Mouse (Mus musculus) embryonic stem cell, embryonic (primary cell): ENCODE data around the gene Gmppb.

Source experiments
- CTCF ChIA-PET, 4 experiments: fragments of 300-600 bp in 2 of 4; fragments of 350-600 bp in 2 of 4; sonication (Branson Sonifier 250); formaldehyde crosslinking; loops; one replicate each; lab custom pipeline; 2022; ENCODE audit warnings: inconsistent platforms in 2 of 4; lab: Charles Lee
- POLR2A ChIA-PET, 4 experiments: fragments of 300-600 bp in 2 of 4; fragments of 350-600 bp in 2 of 4; sonication (Branson Sonifier 250); formaldehyde crosslinking; loops; one replicate each; lab custom pipeline; 2022; ENCODE audit warnings: antibody characterized with exemption in 4 of 4, inconsistent platforms in 1 of 4; lab: Charles Lee

Gmppb gene

GRCm38 (mm10) chr9:108044751-108045492 lies 4.1 kb upstream of the Gmppb start:
- ChIA-PET POLR2A (interaction anchor here (0.5 to 3.2 kb wide), 41 partner anchors 8 to 1225 kb away, joined by 3 to 26 read pairs (median 4); partner anchors contain the start of genes Amigo3 (in 2 of the 4), Ip6k1 (in 2 of the 4), Gnai2 (in 1 of the 4) and Inka1 (in 1 of the 4)), CTCF (interaction anchor here (0.5 to 1.9 kb wide), 73 partner anchors 9 to 1199 kb away, joined by 3 to 28 read pairs (median 4); partner anchors contain the start of genes Cdhr4 (in 2 of the 4), Amigo3 (in 1 of the 4), Apeh (in 1 of the 4) and Inka1 (in 1 of the 4))

- CTCF ChIA-PET, result interaction anchor here in 2 of 4 experiments (0.5 to 1.7 kb wide), 3 partner anchors 11 to 154 kb away, joined by 3 to 4 read pairs (median 3); no protein-coding TSS in a partner anchor
- POLR2A ChIA-PET, result interaction anchor here in 2 of 4 experiments (0.9 to 2.4 kb wide), 4 partner anchors 11 to 44 kb away, joined by 3 to 5 read pairs (median 4); partner anchors contain the start of gene Ip6k1 (in 1 of the 2)
Observed at GRCm38 (mm10) chr9:108046582-108046981, 2.5 kb upstream of the Gmppb start.

GRCm38 (mm10) chr9:108047601-108048565 lies 1.2 kb upstream of the Gmppb start:
- CTCF ChIA-PET, result interaction anchor here (1.0 to 1.7 kb wide), 5 partner anchors 18 to 147 kb away, joined by 3 to 6 read pairs (median 4); no protein-coding TSS in a partner anchor
- POLR2A ChIA-PET, result interaction anchor here in 3 of 4 experiments (0.7 to 2.6 kb wide), 29 partner anchors 8 to 260 kb away, joined by 3 to 12 read pairs (median 4); partner anchors contain the start of genes Ip6k1 (in 3 of the 3), Apeh (in 1 of the 3), Gm20662 (in 1 of the 3) and Mst1r (in 1 of the 3)

GRCm38 (mm10) chr9:108048566-108048955 lies 481 bp upstream of the Gmppb start:
- ChIA-PET CTCF (interaction anchor here (1.0 to 2.0 kb wide), 10 partner anchors 10 to 147 kb away, joined by 3 to 9 read pairs (median 5); partner anchors contain the start of gene Mst1r (in 1 of the 4)), POLR2A (interaction anchor here in 3 of 4 experiments (0.6 to 2.6 kb wide), 40 partner anchors 9 to 422 kb away, joined by 3 to 12 read pairs (median 4); partner anchors contain the start of genes Apeh (in 2 of the 3), Ip6k1 (in 2 of the 3), Gm20662 (in 1 of the 3) and Mon1a (in 1 of the 3))

GRCm38 (mm10) chr9:108049561-108050251 lies 664 bp downstream of the Gmppb start:
- CTCF ChIA-PET, result interaction anchor here in 2 of 4 experiments (1.0 to 2.0 kb wide), 5 partner anchors 11 to 148 kb away, joined by 3 to 6 read pairs (median 5); partner anchors contain the start of gene Mst1r (in 1 of the 2)

GRCm38 (mm10) chr9:108051184-108051930 lies 2.3 kb downstream of the Gmppb start:
- ChIA-PET CTCF (interaction anchor here in 2 of 4 experiments (0.7 to 7.1 kb wide), 7 partner anchors 12 to 527 kb away, joined by 3 to 139 read pairs (median 18); partner anchors contain the start of gene Mst1r (in 1 of the 2)), POLR2A (interaction anchor here in 2 of 4 experiments (0.6 to 4.7 kb wide), 3 partner anchors 43 to 150 kb away, joined by 3 to 43 read pairs (median 4); partner anchors contain the start of gene Mst1r (in 1 of the 2))

More at GRCm38 (mm10) chr9:108049561-108050251, 664 bp downstream of the Gmppb start:
- POLR2A ChIA-PET, result interaction anchor here in 3 of 4 experiments (0.5 to 2.6 kb wide), 23 partner anchors 8 to 1838 kb away, joined by 3 to 12 read pairs (median 5); partner anchors contain the start of genes Ip6k1 (in 2 of the 3), Mon1a (in 1 of the 3) and Mst1 (in 1 of the 3)

- ChIA-PET CTCF (interaction anchor here in 2 of 4 experiments (0.7 to 7.1 kb wide), 8 partner anchors 11 to 527 kb away, joined by 3 to 139 read pairs (median 18); partner anchors contain the start of gene Mst1r (in 1 of the 2)), POLR2A (interaction anchor here in 2 of 4 experiments (0.8 to 4.7 kb wide), 6 partner anchors 7 to 203 kb away, joined by 3 to 43 read pairs (median 15); partner anchors contain the start of gene Mst1r (in 1 of the 2))
Observed at GRCm38 (mm10) chr9:108051931-108052220, 2.8 kb downstream of the Gmppb start.

DNA sequence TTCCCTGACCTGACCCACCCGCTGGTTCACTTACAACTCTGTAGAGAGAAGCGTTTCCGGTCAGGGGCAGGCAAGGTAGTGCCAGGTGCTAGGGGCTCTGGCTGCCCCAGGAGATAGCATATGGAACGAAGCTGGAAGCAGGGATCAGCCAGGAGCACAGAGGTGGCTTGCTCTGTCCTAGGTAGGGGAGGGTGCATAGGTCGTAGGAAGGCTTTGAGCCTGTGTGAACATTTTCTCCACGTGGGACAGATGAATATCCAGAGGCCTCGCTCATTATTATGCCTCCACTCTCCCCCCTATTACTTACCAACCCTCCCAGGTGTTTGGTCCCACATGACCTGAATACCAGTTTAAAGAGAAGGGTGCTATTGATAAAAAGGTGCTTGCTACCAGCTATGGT lies 3.4 kb downstream of the Gmppb start:
- ChIA-PET CTCF (interaction anchor here (0.6 to 7.1 kb wide), 40 partner anchors 7 to 440 kb away, joined by 3 to 139 read pairs (median 6); partner anchors contain the start of genes Apeh (in 2 of the 4), Mst1r (in 2 of the 4), Cdhr4 (in 1 of the 4) and Dag1 (in 1 of the 4)), POLR2A (interaction anchor here in 3 of 4 experiments (0.5 to 4.7 kb wide), 58 partner anchors 7 to 470 kb away, joined by 3 to 43 read pairs (median 4); partner anchors contain the start of genes Ip6k1 (in 3 of the 3), Dag1 (in 2 of the 3), Mst1r (in 2 of the 3) and Apeh (in 1 of the 3))

DNA sequence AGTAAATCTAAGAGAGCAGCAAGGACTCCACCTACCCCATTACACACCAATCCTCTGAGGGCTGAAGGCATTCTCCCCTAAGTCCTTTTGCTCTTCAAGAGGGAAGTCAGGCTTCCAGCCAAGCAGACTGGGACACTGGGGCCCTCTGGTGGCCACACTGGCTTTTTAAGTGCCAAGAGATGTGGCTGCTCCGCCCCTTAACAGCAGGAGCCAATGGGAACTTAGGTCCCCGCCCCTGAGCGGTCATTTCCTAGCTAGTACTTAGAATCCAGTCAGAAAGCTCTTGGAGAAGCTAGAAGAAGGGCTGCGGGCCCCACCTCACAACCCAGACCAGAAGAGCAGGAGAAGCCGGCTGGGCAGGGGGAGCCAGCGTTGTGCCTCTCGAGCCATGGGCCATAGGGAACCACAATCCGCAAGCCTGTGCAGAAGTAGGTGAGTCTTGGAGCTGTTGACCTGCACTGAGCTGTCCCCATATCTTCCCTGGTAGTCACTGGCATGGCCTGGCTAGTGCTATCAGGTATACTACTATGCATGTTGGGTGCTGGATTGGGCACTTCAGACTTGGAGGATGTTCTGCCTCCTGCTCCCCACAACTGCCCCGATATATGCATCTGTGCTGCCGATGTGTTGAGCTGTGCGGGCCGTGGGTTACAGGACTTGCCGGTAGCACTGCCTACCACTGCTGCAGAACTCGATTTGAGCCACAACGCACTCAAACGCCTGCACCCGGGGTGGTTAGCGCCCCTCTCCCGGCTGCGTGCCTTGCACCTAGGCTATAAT lies 4.0 kb downstream of the Gmppb start, which contains the start of gene Amigo3:
TSS of gene Amigo3 (plus strand) at position 275 of the 780 bp plus-strand sequence.
- ChIA-PET POLR2A (interaction anchor here (0.5 to 4.7 kb wide), 92 partner anchors 8 to 469 kb away, joined by 3 to 43 read pairs (median 4); partner anchors contain the start of genes Apeh (in 3 of the 4), Inka1 (in 3 of the 4), Ip6k1 (in 3 of the 4) and Dag1 (in 2 of the 4)), CTCF (interaction anchor here (0.5 to 7.1 kb wide), 76 partner anchors 8 to 499 kb away, joined by 3 to 139 read pairs (median 4); partner anchors contain the start of genes Apeh (in 2 of the 4), Mst1r (in 2 of the 4), Amt (in 1 of the 4) and Cdhr4 (in 1 of the 4))

GRCm38 (mm10) chr9:108053665-108054225 lies 4.7 kb downstream of the Gmppb start:
- ChIA-PET CTCF (interaction anchor here (0.6 to 7.1 kb wide), 54 partner anchors 9 to 499 kb away, joined by 3 to 139 read pairs (median 5); partner anchors contain the start of genes Apeh (in 2 of the 4), Mst1r (in 2 of the 4), Gnat1 (in 1 of the 4) and Inka1 (in 1 of the 4)), POLR2A (interaction anchor here (0.5 to 4.7 kb wide), 72 partner anchors 9 to 466 kb away, joined by 3 to 43 read pairs (median 4); partner anchors contain the start of genes Apeh (in 3 of the 4), Inka1 (in 3 of the 4), Ip6k1 (in 3 of the 4) and Mst1r (in 2 of the 4))

GRCm38 (mm10) chr9:108054331-108055040 lies 5.4 kb downstream of the Gmppb start:
- ChIA-PET CTCF (interaction anchor here (0.6 to 7.1 kb wide), 25 partner anchors 9 to 153 kb away, joined by 3 to 139 read pairs (median 6); partner anchors contain the start of gene Mst1r (in 1 of the 4)), POLR2A (interaction anchor here in 3 of 4 experiments (0.5 to 4.7 kb wide), 35 partner anchors 9 to 356 kb away, joined by 3 to 43 read pairs (median 5); partner anchors contain the start of genes Apeh (in 3 of the 3), Ip6k1 (in 2 of the 3), Inka1 (in 1 of the 3) and Mon1a (in 1 of the 3))

GRCm38 (mm10) chr9:108055061-108055460 lies 6.0 kb downstream of the Gmppb start:
- ChIA-PET POLR2A (interaction anchor here in 3 of 4 experiments (0.6 to 4.7 kb wide), 18 partner anchors 8 to 356 kb away, joined by 3 to 43 read pairs (median 5); partner anchors contain the start of genes Mst1r (in 1 of the 3) and Rbm6 (in 1 of the 3)), CTCF (interaction anchor here (0.5 to 7.1 kb wide), 15 partner anchors 8 to 301 kb away, joined by 3 to 139 read pairs (median 6); partner anchors contain the start of gene Mst1r (in 1 of the 4))
